Mouse (Mus musculus) forebrain, embryonic 14.5 days (tissue): ENCODE measurements around the gene Dtx3l. TPM values are rescaled to one million over a fixed set of nuclear protein-coding genes. Genes with fewer than 3 reads are reported as not detected.
"Not testable (repeated sequence)": the region's sequence is repeated elsewhere in the genome, so short reads cannot be mapped to it uniquely, and the experiment has no call there.

Experiments
- ATAC-seq: fragments of 200-750 bp; cut with Nextera tagmentation; 2 replicates; pipeline ENCODE4 v1.8.0; 2017; ENCODE audit warnings: mild to moderate bottlenecking, moderate library complexity
- DNase-seq: peaks from one replicate; pipeline ENCODE4 v3.0.0-alpha.2; 2015; ENCODE audit warnings: low spot score
- H3K27ac ChIP-seq: fragments of 300-500 bp; sonication (generic); 2 replicates; pipeline ENCODE4 v1.5.1; 2014; ENCODE audit warnings: low read depth, mild to moderate bottlenecking, control low read depth, low read length, moderate library complexity
- H3K27me3 ChIP-seq: fragments of 300-500 bp; sonication (generic); replicated peaks from 2 replicates; pipeline ENCODE4 v1.6.1; 2014; ENCODE audit warnings: low read length, control low read depth, mixed read lengths; ENCODE audit not compliant: control insufficient read depth, insufficient read depth
- H3K36me3 ChIP-seq: fragments of 300-500 bp; sonication (generic); 2 replicates; pipeline ENCODE4 v1.6.1; 2014; ENCODE audit warnings: low read length, control low read depth; ENCODE audit not compliant: control insufficient read depth, insufficient read depth
- H3K4me1 ChIP-seq: fragments of 300-500 bp; sonication (generic); 2 replicates; pipeline ENCODE4 v1.6.1; 2014; ENCODE audit warnings: antibody characterized with exemption, low read length, control low read depth; ENCODE audit not compliant: control insufficient read depth, insufficient read depth
- H3K4me2 ChIP-seq: fragments of 300-500 bp; sonication (generic); 2 replicates; pipeline ENCODE4 v1.6.1; 2014; ENCODE audit warnings: mild to moderate bottlenecking, control low read depth, low read length
- H3K4me3 ChIP-seq: fragments of 300-500 bp; sonication (generic); 2 replicates; pipeline ENCODE4 v1.5.1; 2014; ENCODE audit warnings: low read depth, low read length, control low read depth
- H3K9ac ChIP-seq: fragments of 300-500 bp; sonication (generic); 2 replicates; pipeline ENCODE4 v1.6.1; 2014; ENCODE audit warnings: mild to moderate bottlenecking, low read length, control low read depth, moderate library complexity
- H3K9me3 ChIP-seq: fragments of 300-500 bp; sonication (generic); replicated peaks from 2 replicates; pipeline ENCODE4 v1.6.1; 2016; ENCODE audit warnings: low read length, control low read depth, mixed read lengths; ENCODE audit not compliant: control insufficient read depth
- WGBS: fragments of 180-500 bp; shearing (Covaris S2); extraction: QIAGEN DNeasy Blood & Tissue Kit; methylation state at CpG from one replicate; pipeline ENCODE4 v1.1.7; 2014; 5-methylcytosine and 5-hydroxymethylcytosine counted together
- polyA plus RNA-seq: library from polyadenylated mRNA; unstranded; fragments of >200 nt; fragmentation: Nextera tagmentation; extraction: Ambion mirVana; gene quantifications from 2 replicates; pipeline ENCODE4 v1.2.1, GENCODE M21; 2014

Gene Dtx3l
- polyA plus RNA-seq, 1 experiment from 2014 or later, result 1.9 TPM

DNA sequence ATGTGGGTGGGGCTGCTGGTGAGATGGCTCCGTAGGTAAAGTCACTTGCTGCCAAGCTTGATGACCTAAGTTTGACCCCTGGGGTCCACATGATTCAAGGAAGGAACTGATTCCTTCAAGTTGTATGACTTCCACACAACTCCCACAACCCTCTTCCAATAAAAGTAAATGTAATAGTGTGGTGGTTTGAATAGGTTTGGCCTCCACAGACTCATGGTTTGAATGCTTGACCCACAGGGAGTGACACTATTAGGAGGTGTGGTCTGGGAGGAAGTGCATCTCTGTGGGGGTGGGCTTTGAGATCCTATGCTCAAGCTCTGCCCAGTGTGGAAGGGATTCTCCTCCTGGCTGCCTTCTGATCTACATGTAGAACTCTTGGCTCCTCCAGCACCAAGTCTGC, 35.1 kb upstream of the Dtx3l start:
- Histone ChIP-seq H3K9me3 (no peaks in the 10 kb centered on the region), H3K27me3 (no peaks in the 10 kb centered on the region), H3K4me1 (no peaks in the 10 kb centered on the region), H3K36me3 (no peaks in the 10 kb centered on the region), H3K27ac (no peak overlapping the region), H3K4me2 (no peak overlapping the region), H3K9ac (no peak overlapping the region), H3K4me3 (no peak overlapping the region)
- 58% methylated on average over 1 of the region's 1 CpGs for WGBS
- no peak for DNase-seq
- no peak for ATAC-seq

DNA sequence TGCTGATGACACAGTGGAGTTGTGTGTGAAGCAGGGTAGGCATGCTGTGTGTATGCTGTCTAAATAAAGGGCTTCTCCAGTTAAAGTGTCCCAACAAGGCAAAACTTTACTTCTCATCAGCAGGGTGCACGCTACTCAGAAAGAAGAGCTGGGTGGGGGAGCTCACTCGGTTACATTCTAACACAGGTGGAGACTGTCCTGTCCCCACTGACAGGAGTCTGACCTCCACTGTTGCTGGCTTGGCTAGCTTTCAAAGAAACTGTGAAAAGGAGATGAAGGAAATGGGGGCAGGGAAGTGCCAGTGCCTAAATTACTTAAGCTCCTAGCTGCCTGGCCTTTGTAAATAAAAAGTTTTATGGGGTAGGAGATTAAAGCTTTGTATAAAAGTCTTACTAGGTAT, 29.2 kb upstream of the Dtx3l start:
- no peak overlapping the region for H3K27ac ChIP-seq
- H3K4me2 ChIP-seq, result no peak overlapping the region
- H3K27me3 ChIP-seq, result no peaks in the 10 kb centered on the region
- ATAC-seq, result no peak
- 69% methylated on average over 2 of the region's 2 CpGs for WGBS
- no peaks in the 10 kb centered on the region for H3K9me3 ChIP-seq
- H3K36me3 ChIP-seq, result no peaks in the 10 kb centered on the region
- no peak overlapping the region for H3K9ac ChIP-seq
- H3K4me1 ChIP-seq, result no peaks in the 10 kb centered on the region
- no peak overlapping the region for H3K4me3 ChIP-seq
- DNase-seq, result no peak

DNA sequence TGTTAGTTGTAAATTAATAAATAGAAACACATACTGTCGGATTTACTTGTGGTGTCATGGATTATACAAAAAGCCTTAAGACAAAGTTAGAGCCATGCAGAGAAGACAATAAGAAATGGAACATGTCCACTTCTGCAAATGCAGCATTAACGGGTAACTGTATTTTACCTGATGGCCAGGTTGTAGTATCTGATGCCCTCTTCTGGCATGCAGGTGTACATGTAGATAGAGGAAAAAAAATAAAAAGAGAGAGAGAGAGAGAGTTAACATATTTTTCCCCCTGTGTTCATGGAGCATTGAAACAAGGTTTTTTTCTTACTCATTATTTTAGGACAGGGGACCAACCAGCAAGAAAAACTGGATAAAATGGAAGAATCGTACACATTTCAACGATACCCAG, 28.4 kb upstream of the Dtx3l start:
- ATAC-seq (no peak), DNase-seq (no peak)
- no peak overlapping the region for H3K4me2 ChIP-seq

DNA sequence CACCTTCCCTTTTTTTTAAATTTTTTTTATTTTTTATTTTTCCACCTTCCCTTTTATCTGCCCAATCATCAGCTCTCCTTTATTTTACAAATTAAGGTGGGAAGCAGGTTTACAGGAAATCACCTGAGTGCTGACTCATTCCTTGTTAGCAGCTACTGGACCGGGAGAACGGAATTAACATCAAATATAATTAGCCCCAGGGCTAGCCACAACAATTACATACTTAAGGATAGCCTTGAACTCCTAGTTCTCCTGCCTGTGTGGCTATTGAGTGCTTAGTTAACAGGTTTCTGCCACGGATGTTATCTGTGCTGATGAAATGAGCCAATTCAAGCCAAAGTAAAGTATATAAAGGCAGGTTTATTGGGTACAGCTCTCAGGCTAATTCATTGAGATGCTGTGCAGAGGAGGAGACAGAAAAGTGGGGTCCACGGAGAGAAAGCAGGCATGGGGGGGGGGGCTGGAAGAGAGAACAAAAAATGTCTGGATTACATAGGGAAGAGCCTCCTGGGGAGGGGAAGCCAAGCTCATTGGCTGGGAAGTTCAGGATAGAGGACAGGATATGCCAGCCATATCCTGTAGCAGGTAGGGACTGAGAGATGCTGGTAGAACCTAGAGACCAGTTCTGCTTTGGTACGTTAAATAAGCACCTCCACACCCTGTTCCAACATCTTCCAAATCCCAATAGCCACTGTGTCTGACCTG, 27.6 kb upstream of the Dtx3l start:
- ATAC-seq (no peak), DNase-seq (no peak)
- Histone ChIP-seq H3K4me1 (no peaks in the 10 kb centered on the region), H3K4me2 (no peak overlapping the region), H3K27ac (no peak overlapping the region), H3K9me3 (no peaks in the 10 kb centered on the region), H3K9ac (no peak overlapping the region), H3K27me3 (no peaks in the 10 kb centered on the region), H3K36me3 (no peaks in the 10 kb centered on the region), H3K4me3 (no peak overlapping the region)
- 38% methylated on average over 5 of the region's 5 CpGs for WGBS

More for the DNA sequence above, 28.4 kb upstream of the Dtx3l start:
- Histone ChIP-seq H3K36me3 (no peaks in the 10 kb centered on the region), H3K27me3 (no peaks in the 10 kb centered on the region), H3K4me1 (no peaks in the 10 kb centered on the region), H3K27ac (no peak overlapping the region), H3K9ac (no peak overlapping the region), H3K4me3 (no peak overlapping the region), H3K9me3 (no peaks in the 10 kb centered on the region)
- WGBS, result 92% methylated on average over 4 of the region's 4 CpGs

DNA sequence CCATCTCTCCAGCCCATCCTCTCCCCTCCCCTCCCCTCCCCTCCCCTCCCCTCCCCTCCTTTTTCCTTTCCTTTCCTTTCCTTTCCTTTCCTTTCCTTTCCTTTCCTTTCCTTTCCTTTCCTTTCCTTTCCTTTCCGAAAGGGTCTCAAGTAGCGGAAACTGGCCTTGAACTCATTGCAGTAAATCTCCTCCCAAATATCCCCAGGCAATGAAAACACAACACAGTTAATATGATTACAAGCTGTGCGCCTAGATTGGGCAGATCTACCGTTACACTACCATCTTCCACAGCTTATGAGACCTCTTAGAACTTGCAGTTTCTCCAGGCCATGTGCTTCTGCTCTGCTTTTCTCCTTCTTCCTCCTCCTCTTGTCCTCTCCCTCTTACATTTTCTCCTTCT, 27.0 kb upstream of the Dtx3l start:
- ATAC-seq, DNase-seq, H3K27ac ChIP-seq, H3K4me3 ChIP-seq, H3K9me3 ChIP-seq, H3K4me1 ChIP-seq, H3K36me3 ChIP-seq, H3K9ac ChIP-seq, H3K4me2 ChIP-seq, H3K27me3 ChIP-seq: not testable (repeated sequence)
- 66% methylated on average over 2 of the region's 4 CpGs for WGBS

DNA sequence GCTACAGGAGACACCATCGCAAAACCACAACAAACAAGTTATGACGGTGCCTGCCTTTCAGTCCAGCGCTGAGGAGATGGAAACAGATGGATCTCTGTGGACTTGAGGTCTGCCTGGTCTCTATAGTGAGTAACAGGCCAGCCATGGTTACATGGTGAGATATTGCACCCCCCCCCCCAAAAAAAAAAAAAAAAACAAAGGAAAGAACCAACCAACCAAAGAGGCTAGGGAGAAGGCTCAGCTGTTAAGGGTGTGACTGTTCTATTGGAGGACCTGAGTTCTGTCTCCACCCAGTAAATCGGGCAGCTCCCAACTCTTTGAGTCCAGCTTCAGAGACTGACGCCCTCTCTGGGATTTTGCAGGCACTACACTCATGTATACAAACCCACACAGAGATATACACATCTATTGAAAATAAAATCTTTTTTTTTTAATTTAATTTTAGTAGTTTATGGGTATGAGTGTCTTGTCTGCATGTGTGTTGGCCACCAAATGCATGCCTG, 13.7 kb upstream of the Dtx3l start:
- Histone ChIP-seq H3K27me3 (no peaks in the 10 kb centered on the region), H3K9me3 (no peaks in the 10 kb centered on the region), H3K4me2 (no peak overlapping the region), H3K9ac (no peak overlapping the region), H3K27ac (no peak overlapping the region), H3K4me1 (no peaks in the 10 kb centered on the region), H3K36me3 (no peaks in the 10 kb centered on the region), H3K4me3 (no peak overlapping the region)
- no peak for DNase-seq
- ATAC-seq, result no peak
- 95% methylated on average over 5 of the region's 5 CpGs for WGBS

DNA sequence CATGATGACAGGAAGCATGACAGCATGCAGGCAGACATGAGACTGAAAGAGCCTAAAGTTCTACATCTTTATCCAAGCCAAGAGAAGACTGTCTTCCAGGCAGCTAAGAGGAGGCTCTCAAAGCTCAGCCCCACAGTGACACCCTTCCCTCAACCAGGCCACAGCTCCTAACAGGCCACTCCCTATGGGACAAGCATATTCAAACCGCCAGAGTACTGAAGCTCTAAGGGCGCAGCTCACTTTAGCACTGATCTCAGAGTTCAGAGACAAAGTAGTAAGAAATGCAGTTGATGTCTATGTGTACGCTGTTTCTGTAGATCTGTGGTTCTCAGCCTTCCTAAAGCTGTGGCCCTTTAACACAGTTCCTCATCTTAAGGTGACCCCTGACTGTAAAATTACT, 12.3 kb upstream of the Dtx3l start:
- Histone ChIP-seq H3K9ac (no peak overlapping the region), H3K4me1 (no peaks in the 10 kb centered on the region), H3K9me3 (no peaks in the 10 kb centered on the region), H3K36me3 (no peaks in the 10 kb centered on the region), H3K27ac (no peak overlapping the region), H3K4me2 (no peak overlapping the region), H3K27me3 (no peaks in the 10 kb centered on the region), H3K4me3 (no peak overlapping the region)
- DNase-seq (no peak), ATAC-seq (no peak)
- 91% methylated on average over 3 of the region's 3 CpGs for WGBS

DNA sequence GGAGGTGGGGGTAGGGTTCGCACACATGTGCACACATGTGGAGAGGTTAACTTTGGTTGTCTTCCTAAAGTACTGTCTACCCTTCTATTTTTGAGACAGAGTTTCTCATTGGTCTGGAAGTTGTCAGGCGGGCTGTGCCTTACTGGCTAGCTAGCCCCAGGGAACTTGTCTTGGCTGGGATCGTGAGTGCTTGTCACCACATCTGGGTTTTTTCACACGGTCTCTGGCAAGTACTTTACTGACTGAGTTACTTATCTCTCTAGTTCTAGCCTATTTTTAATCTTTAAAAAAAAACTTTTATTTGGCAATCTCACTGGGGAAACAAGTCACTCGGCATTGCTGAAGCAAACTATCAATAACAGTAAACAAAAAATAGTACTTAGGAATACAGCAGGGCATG, 10.3 kb upstream of the Dtx3l start:
- Histone ChIP-seq H3K27me3 (no peaks in the 10 kb centered on the region), H3K9me3 (no peaks in the 10 kb centered on the region), H3K4me2 (no peak overlapping the region), H3K36me3 (no peaks in the 10 kb centered on the region), H3K4me1 (no peaks in the 10 kb centered on the region), H3K4me3 (no peak overlapping the region), H3K9ac (no peak overlapping the region), H3K27ac (no peak overlapping the region)
- ATAC-seq (no peak), DNase-seq (no peak)
- WGBS, result 91% methylated on average over 5 of the region's 5 CpGs

DNA sequence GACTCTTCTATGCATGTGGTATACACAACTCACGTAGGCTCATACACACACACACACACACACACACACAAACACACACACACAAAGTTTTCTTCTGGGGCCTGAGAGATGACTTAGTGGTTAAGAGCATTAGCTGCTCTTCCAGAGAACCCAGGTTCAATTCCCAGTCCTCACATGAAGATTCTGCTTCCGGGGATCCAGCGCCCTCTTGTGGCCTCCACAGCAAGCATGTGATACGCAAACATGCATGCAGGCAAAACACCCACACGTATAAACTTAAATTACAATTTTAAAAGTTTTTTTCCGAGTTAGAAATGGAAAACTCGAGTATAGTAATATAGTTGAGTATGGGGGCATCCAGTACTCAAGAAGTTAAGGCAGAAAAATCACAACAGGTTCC, 2.4 kb upstream of the Dtx3l start:
- 84% methylated on average over 7 of the region's 7 CpGs for WGBS
- no peak overlapping the region for H3K4me3 ChIP-seq
- no peak overlapping the region for H3K27ac ChIP-seq
- no peak overlapping the region for H3K9ac ChIP-seq
- no peaks in the 10 kb centered on the region for H3K27me3 ChIP-seq
- ATAC-seq, result no peak
- H3K4me2 ChIP-seq, result no peak overlapping the region
- H3K9me3 ChIP-seq, result no peaks in the 10 kb centered on the region
- DNase-seq, result no peak
- H3K4me1 ChIP-seq, result peaks cover 8% of the 10 kb centered on the region
- H3K36me3 ChIP-seq, result no peaks in the 10 kb centered on the region
